Mouse (Mus musculus): Measurements from ENCODE around the gene Tmbim4. TPM values are rescaled to one million over a fixed set of nuclear protein-coding genes. Genes with fewer than 3 reads are reported as not detected.

Tmbim4 gene
- polyA plus RNA-seq, 1 experiment from 2014 or later = 165 TPM

- Histone ChIP-seq H3K27me3 (replicated peaks; ENCODE audit: insufficient read depth, low read length) (no peaks in the 10 kb centered on the region; the same call in 1 of the 2 replicates), H3K9me3 (ENCODE audit: low read length) (no peaks in the 10 kb centered on the region), H3K27ac (ENCODE audit: low read length) (no peak overlapping the region), H3K9ac (replicated peaks; ENCODE audit: low read depth) (no peak overlapping the region), H3K4me3 (ENCODE audit: low read depth, low read length) (no peak overlapping the region), H3K36me3 (ENCODE audit: insufficient read depth, low read length) (no peaks in the 10 kb centered on the region; the same call in 1 of the 2 replicates), H3K4me2 (replicated peaks; ENCODE audit: low read depth, low read length) (no peak overlapping the region), H3K4me1 (ENCODE audit: insufficient read depth, low read depth, low read length) (peaks cover 6% of the 10 kb centered on the region; the same call in 1 of the 2 replicates)
- TF ChIP-seq CTCF (IDR thresholded peaks at IDR 0.05) (no peak), EP300 (IDR thresholded peaks at IDR 0.05) (no peak)
- WGBS = 95% methylated on average over 13 of the region's 13 CpGs
- DNase-seq (ENCODE audit: low spot score) = no peak
- no peak for ATAC-seq
Measured at GRCm38 (mm10) chr10:120269946-120270345, 68.6 kb downstream of the Tmbim4 start.

GRCm38 (mm10) chr10:120270777-120271176 lies 69.4 kb downstream of the Tmbim4 start:
- DNase-seq (ENCODE audit: low spot score) = peak; percentile 25
- H3K4me3 ChIP-seq (ENCODE audit: low read depth, low read length) = no peak overlapping the region
- 77% methylated on average over 4 of the region's 4 CpGs for WGBS
- H3K4me2 ChIP-seq (replicated peaks; ENCODE audit: low read depth, low read length) = no peak overlapping the region
- H3K36me3 ChIP-seq (ENCODE audit: insufficient read depth, low read length) = no peaks in the 10 kb centered on the region; the same call in 1 of the 2 replicates
- no peaks in the 10 kb centered on the region; the same call in 1 of the 2 replicates for H3K27me3 ChIP-seq (replicated peaks; ENCODE audit: insufficient read depth, low read length)
- H3K9ac ChIP-seq (replicated peaks; ENCODE audit: low read depth) = no peak overlapping the region
- no peaks in the 10 kb centered on the region for H3K9me3 ChIP-seq (ENCODE audit: low read length)
- no peak for ATAC-seq
- H3K4me1 ChIP-seq (ENCODE audit: insufficient read depth, low read depth, low read length) = peaks cover 6% of the 10 kb centered on the region; the same call in 1 of the 2 replicates
- TF ChIP-seq EP300 (IDR thresholded peaks at IDR 0.05) (no peak), CTCF (IDR thresholded peaks at IDR 0.05) (peak; percentile 88)
- H3K27ac ChIP-seq (ENCODE audit: low read length) = no peak overlapping the region

GRCm38 (mm10) chr10:120271318-120271717 lies 69.9 kb downstream of the Tmbim4 start:
- Histone ChIP-seq H3K4me1 (ENCODE audit: insufficient read depth, low read depth, low read length) (peaks cover 6% of the 10 kb centered on the region; the same call in 1 of the 2 replicates), H3K27me3 (replicated peaks; ENCODE audit: insufficient read depth, low read length) (no peaks in the 10 kb centered on the region; the same call in 1 of the 2 replicates), H3K9me3 (ENCODE audit: low read length) (no peaks in the 10 kb centered on the region), H3K4me2 (replicated peaks; ENCODE audit: low read depth, low read length) (no peak overlapping the region), H3K27ac (ENCODE audit: low read length) (no peak overlapping the region), H3K9ac (replicated peaks; ENCODE audit: low read depth) (no peak overlapping the region), H3K36me3 (ENCODE audit: insufficient read depth, low read length) (no peaks in the 10 kb centered on the region; the same call in 1 of the 2 replicates), H3K4me3 (ENCODE audit: low read depth, low read length) (no peak overlapping the region)
- no peak for DNase-seq (ENCODE audit: low spot score)
- no peak for ATAC-seq
- 58% methylated on average over 6 of the region's 6 CpGs for WGBS
- TF ChIP-seq EP300 (IDR thresholded peaks at IDR 0.05) (no peak), CTCF (IDR thresholded peaks at IDR 0.05) (no peak)

GRCm38 (mm10) chr10:120271879-120272269 lies 70.5 kb downstream of the Tmbim4 start:
- Histone ChIP-seq H3K36me3 (ENCODE audit: insufficient read depth, low read length) (no peaks in the 10 kb centered on the region), H3K4me3 (ENCODE audit: low read depth, low read length) (0 out of 2 replicates have a peak overlapping the region, but pooled peaks have one; percentile 0), H3K4me2 (replicated peaks; ENCODE audit: low read depth, low read length) (peak overlapping the region; percentile 40), H3K9ac (replicated peaks; ENCODE audit: low read depth) (no peak overlapping the region), H3K9me3 (ENCODE audit: low read length) (no peaks in the 10 kb centered on the region), H3K4me1 (ENCODE audit: insufficient read depth, low read depth, low read length) (peaks cover 6% of the 10 kb centered on the region; the same call in 1 of the 2 replicates), H3K27me3 (replicated peaks; ENCODE audit: insufficient read depth, low read length) (no peaks in the 10 kb centered on the region; the same call in 1 of the 2 replicates), H3K27ac (ENCODE audit: low read length) (no peak overlapping the region)
- no peak for TF ChIP-seq CTCF (IDR thresholded peaks at IDR 0.05)
- DNase-seq (ENCODE audit: low spot score) (no peak), ATAC-seq (no peak)
- 11% methylated on average over 10 of the region's 11 CpGs for WGBS

- H3K27ac ChIP-seq (ENCODE audit: low read length) = no peak overlapping the region
- H3K9ac ChIP-seq (replicated peaks; ENCODE audit: low read depth) = no peak overlapping the region
- WGBS = 7% methylated on average over 19 of the region's 19 CpGs
- TF ChIP-seq EP300 (IDR thresholded peaks at IDR 0.05) (no peak), CTCF (IDR thresholded peaks at IDR 0.05) (0 out of 2 replicates have a peak, but pooled peaks have one; percentile 1)
- H3K36me3 ChIP-seq (ENCODE audit: insufficient read depth, low read length) = no peaks in the 10 kb centered on the region
- H3K4me2 ChIP-seq (replicated peaks; ENCODE audit: low read depth, low read length) = peak overlapping the region; percentile 40
- no peaks in the 10 kb centered on the region for H3K9me3 ChIP-seq (ENCODE audit: low read length)
- H3K4me3 ChIP-seq (ENCODE audit: low read depth, low read length) = 0 out of 2 replicates have a peak overlapping the region, but pooled peaks have one; percentile 0
- DNase-seq (ENCODE audit: low spot score) = peak; percentile 20
- peaks cover 6% of the 10 kb centered on the region; the same call in 1 of the 2 replicates for H3K4me1 ChIP-seq (ENCODE audit: insufficient read depth, low read depth, low read length)
- no peaks in the 10 kb centered on the region; the same call in 1 of the 2 replicates for H3K27me3 ChIP-seq (replicated peaks; ENCODE audit: insufficient read depth, low read length)
- ATAC-seq = no peak
Measured at GRCm38 (mm10) chr10:120272270-120272883, 71.0 kb downstream of the Tmbim4 start.

- TF ChIP-seq CTCF (IDR thresholded peaks at IDR 0.05) = no peak
- TF ChIP-seq EP300 (IDR thresholded peaks at IDR 0.05) = no peak
- H3K9ac ChIP-seq (replicated peaks; ENCODE audit: low read depth) = no peak overlapping the region
- H3K36me3 ChIP-seq (ENCODE audit: insufficient read depth, low read length) = no peaks in the 10 kb centered on the region
- H3K4me2 ChIP-seq (replicated peaks; ENCODE audit: low read depth, low read length) = no peak overlapping the region
- H3K4me1 ChIP-seq (ENCODE audit: insufficient read depth, low read depth, low read length) = peaks cover 6% of the 10 kb centered on the region; the same call in 1 of the 2 replicates
- no peak overlapping the region for H3K4me3 ChIP-seq (ENCODE audit: low read depth, low read length)
- H3K27ac ChIP-seq (ENCODE audit: low read length) = no peak overlapping the region
- no peaks in the 10 kb centered on the region; the same call in 1 of the 2 replicates for H3K27me3 ChIP-seq (replicated peaks; ENCODE audit: insufficient read depth, low read length)
- DNase-seq (ENCODE audit: low spot score) (no peak), ATAC-seq (no peak)
- H3K9me3 ChIP-seq (ENCODE audit: low read length) = no peaks in the 10 kb centered on the region
- WGBS = 79% methylated on average over 7 of the region's 7 CpGs
Measured at GRCm38 (mm10) chr10:120273335-120273734, 71.9 kb downstream of the Tmbim4 start.

Other genes with a start within 250 kb of the Tmbim4 start
- gene Helb, start 88.6 kb upstream of the Tmbim4 start, polyA plus RNA-seq (2015; fragmentation: Nextera tagmentation; extraction: Ambion mirVana) = 2.7 and 3.0 TPM in 2 replicates
- 1.6 and 1.7 TPM in 2 replicates for gene Irak3, start 540 bp downstream of the Tmbim4 start, polyA plus RNA-seq (2015; fragmentation: Nextera tagmentation; extraction: Ambion mirVana)
- gene Llph, start 25.5 kb downstream of the Tmbim4 start, polyA plus RNA-seq (2015; fragmentation: Nextera tagmentation; extraction: Ambion mirVana) = 33.4 and 35.7 TPM in 2 replicates